Mouse (Mus musculus) left cerebral cortex, postnatal 10 days (tissue): ENCODE data around the gene Wee1. TPM values are rescaled to one million over a fixed set of nuclear protein-coding genes. Genes with fewer than 3 reads are reported as not detected.

ENCODE experiments used
- DNase-seq, 2 experiments: peaks; one replicate each; pipeline ENCODE4 v3.0.0; 2021 to 2022; ENCODE audit warnings: low spot score in 2 of 2, mixed read lengths in 1 of 2; ENCODE audit errors: extremely low spot score in 1 of 2
- intact Hi-C: fragments of 180-260 bp; cut with DNase I; formaldehyde crosslinking; loops from one replicate; pipeline ENCODE4 v1.15.1; 2025
- total RNA-seq, 2 experiments: library from RNA; stranded (reverse); gene quantifications; 2 replicates each; pipeline ENCODE4 v1.2.3; 2021

The Wee1 gene
- total RNA-seq, 2 experiments from 2014 or later: 8.1 to 9.3 TPM

- DNase-seq: peak; percentile 86 to 93
- intact Hi-C loops: loop anchor here (2.0 to 10.0 kb wide), 4 partner anchors 58 to 460 kb away; partner anchors contain the start of genes Adm and Swap70
Observed at GRCm38 (mm10) chr7:110164712-110165122, 42.9 kb downstream of the Wee1 start.

DNA sequence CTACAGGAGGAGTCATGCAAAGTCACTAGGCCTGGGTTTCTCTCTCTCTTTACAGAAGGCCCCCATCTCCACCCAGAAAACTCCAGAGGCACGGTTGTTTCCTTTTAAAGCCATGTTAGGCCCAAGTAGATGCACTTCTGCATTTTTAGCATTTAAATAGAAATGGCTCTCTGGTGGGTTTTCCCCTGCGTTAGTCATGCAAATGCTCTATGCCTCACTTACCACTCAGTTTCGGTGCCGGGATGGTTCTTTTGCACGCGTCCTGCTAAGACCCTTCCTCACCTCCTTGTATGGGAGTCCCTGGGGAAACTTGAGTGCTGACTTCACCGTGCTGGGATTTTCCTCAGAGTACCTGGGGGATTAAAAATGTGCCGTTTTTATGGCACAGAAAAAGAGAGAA is 44.4 kb downstream of the Wee1 start:
- no peak for DNase-seq
- intact Hi-C loops: loop anchor here (10.0 kb wide), 2 partner anchors 269 to 459 kb away; partner anchors contain the start of gene Adm

- intact Hi-C loops: no loop called here
Observed at GRCm38 (mm10) chr7:110179208-110179607, 57.4 kb downstream of the Wee1 start.

GRCm38 (mm10) chr7:110180613-110181012 is 58.8 kb downstream of the Wee1 start:
- intact Hi-C loops: no loop called here
- DNase-seq: no peak

More at GRCm38 (mm10) chr7:110179208-110179607, 57.4 kb downstream of the Wee1 start:
- no peak for DNase-seq

DNA sequence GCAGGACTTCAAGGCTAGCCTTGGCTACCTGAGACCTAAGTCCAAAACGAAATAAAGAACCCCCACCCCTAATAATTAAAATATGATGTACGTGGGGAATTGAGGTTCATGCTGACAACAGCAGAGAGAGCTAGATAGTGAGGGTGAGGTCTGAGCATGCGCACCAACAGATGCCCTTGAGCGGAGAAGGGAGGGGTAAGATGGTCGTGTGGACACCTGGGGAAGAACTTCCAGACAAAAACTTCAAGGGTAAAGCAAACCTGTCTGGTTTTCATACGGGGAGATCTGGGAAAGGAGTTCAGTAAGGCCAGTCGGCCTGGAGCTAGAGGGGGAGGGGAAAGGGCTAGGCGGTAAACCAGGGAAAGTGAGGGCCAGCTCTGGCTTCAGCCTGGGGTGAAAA is 59.6 kb downstream of the Wee1 start:
- DNase-seq: no peak
- intact Hi-C loops: no loop called here

GRCm38 (mm10) chr7:110184608-110185007 is 62.8 kb downstream of the Wee1 start:
- intact Hi-C loops: no loop called here
- DNase-seq: no peak

DNA sequence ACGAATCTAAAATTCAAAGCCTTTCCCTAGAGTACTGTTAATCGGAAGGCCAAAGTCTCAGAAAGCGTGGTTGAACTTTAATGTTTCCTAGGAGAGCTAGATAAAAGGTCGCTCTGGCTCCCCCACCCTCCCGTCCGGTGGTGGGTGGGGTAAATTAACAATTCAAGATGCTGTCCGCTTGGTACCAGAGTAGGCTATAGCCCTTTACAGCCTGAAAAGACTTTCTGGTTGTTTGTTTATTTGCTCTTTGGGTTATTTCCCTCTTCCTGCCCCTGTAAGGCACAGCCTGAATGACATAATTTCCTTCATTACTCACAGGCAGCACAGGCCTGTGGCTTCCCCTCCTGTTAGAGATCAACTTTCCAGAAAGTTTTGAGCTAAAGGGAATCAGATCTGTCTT is 68.1 kb downstream of the Wee1 start:
- intact Hi-C loops: no loop called here
- peak in 1 of 2 experiments; percentile 33 for DNase-seq

Other genes starting within 250 kb of the Wee1 start
- 100 to 1,000 TPM; 150 to 152 TPM for gene Dennd5a, start 161.6 kb upstream of the Wee1 start, total RNA-seq
- 10 to 100 TPM; 53.1 to 55.0 TPM for gene Tmem41b, start 135.1 kb upstream of the Wee1 start, total RNA-seq
- gene Ipo7, start 103.8 kb upstream of the Wee1 start, total RNA-seq: 10 to 100 TPM; 88.9 to 90.7 TPM
- gene Zfp143, start 60.8 kb upstream of the Wee1 start, total RNA-seq: 1 to 10 TPM; 8.2 to 9.4 TPM
- gene Swap70, start 99.7 kb downstream of the Wee1 start, total RNA-seq: 10 to 100 TPM; 10.9 to 11.5 TPM